8 mouse cellular contexts compared by ENCODE assay signal in genomic region chr11:121204161-121205006, GRCm38 (mm10). TPM values are rescaled to one million over a fixed set of nuclear protein-coding genes. Genes with fewer than 3 reads are reported as not detected.
DNase-seq lines count a peak whose midpoint lies in the region; ATAC-seq lines count a peak whose summit lies in the region.

Gene Hexdc (plus strand): TSS chr11:121204433.
Gene Ogfod3 (minus strand): TSS chr11:121204711.

- ATAC-seq in hematopoietic stem cell, adult 5-6 weeks (replicated peaks in 1 of 2; ENCODE audit: insufficient read depth in 1 of 2, low FRiP score in 2 of 2, low TSS enrichment in 1 of 2, low read depth in 1 of 2, poor library complexity in 2 of 2, severe bottlenecking in 2 of 2): peak; percentile 95
- peak; percentile 98 for ATAC-seq in lung, embryonic 16.5 days (ENCODE audit: low read depth)

- H3K27ac ChIP-seq in lung, embryonic 16.5 days (ENCODE audit: low read length): peak within 1 kb of the TSS; percentile 80

- H3K4me2 ChIP-seq in lung, embryonic 16.5 days (ENCODE audit: low read depth, low read length): peak within 1 kb of the TSS; percentile 86

- peak within 1 kb of the TSS; percentile 65 for H3K4me3 ChIP-seq in lung, embryonic 16.5 days (ENCODE audit: low read length)

- H3K9me3 ChIP-seq in lung, embryonic 16.5 days (ENCODE audit: control insufficient read depth, low read length): no peaks in the 10 kb centered on the region

- peaks cover 5% of the 10 kb centered on the region; the same call in 1 of the 2 replicates for H3K36me3 ChIP-seq in lung, embryonic 16.5 days (ENCODE audit: control insufficient read depth, insufficient read depth, low read length)

- H3K27me3 ChIP-seq in lung, embryonic 16.5 days (ENCODE audit: control insufficient read depth, insufficient read depth, low read depth, low read length): no peaks in the 10 kb centered on the region

- WGBS in lung, embryonic 16.5 days: under 1% methylated on average over 54 of the region's 70 CpGs

- peak within 1 kb of the TSS; percentile 73 for H3K9ac ChIP-seq in lung, embryonic 16.5 days (ENCODE audit: low read length)

- peak; percentile 94 for DNase-seq in MEL-GATA-1-ER (ENCODE audit: extremely low read depth, low read depth)
- peak; percentile 95 for DNase-seq in cerebellum, adult 8-10 months
- DNase-seq in forelimb bud, embryonic 11.5 days (ENCODE audit: low read depth, low spot score): peak; percentile 97
- peak; percentile 78 for DNase-seq in layer of hippocampus, adult 9-10 months (ENCODE audit: low spot score)
- peak; percentile 79 for DNase-seq in ovary, postnatal 10 days (ENCODE audit: low spot score)
- DNase-seq in thymus, postnatal 10 days (ENCODE audit: low spot score in 2 of 2): peak; percentile 93 to 96

- peaks cover 17% of the 10 kb centered on the region for H3K4me1 ChIP-seq in lung, embryonic 16.5 days (replicated peaks; ENCODE audit: control insufficient read depth, insufficient read depth, low read length)

RNA-seq across cellular contexts. Expression of gene Hexdc, which starts in this region (rescaled TPM):
- 9.6 and 12.0 TPM in 2 replicates for total RNA-seq in hematopoietic stem cell, adult 5-6 weeks (2017)
- polyA plus RNA-seq in lung, embryonic 16.5 days (2015; fragmentation: Nextera tagmentation; extraction: Ambion mirVana): 7.1 and 8.9 TPM in 2 replicates

RNA-seq across cellular contexts. Expression of gene Ogfod3, which starts in this region (rescaled TPM):
- total RNA-seq in hematopoietic stem cell, adult 5-6 weeks (2017): 3.6 and 10.6 TPM in 2 replicates
- 24.5 and 27.8 TPM in 2 replicates for polyA plus RNA-seq in lung, embryonic 16.5 days (2015; fragmentation: Nextera tagmentation; extraction: Ambion mirVana)

Comparison
In these comparisons a context has a peak if more than half of its experiments do, and no peak if none do; other contexts are left out.
1. Peak in every context shown above with its lines: DNase-seq, ATAC-seq, H3K4me3 ChIP-seq and H3K27ac ChIP-seq.